In the genomic region with DNA sequence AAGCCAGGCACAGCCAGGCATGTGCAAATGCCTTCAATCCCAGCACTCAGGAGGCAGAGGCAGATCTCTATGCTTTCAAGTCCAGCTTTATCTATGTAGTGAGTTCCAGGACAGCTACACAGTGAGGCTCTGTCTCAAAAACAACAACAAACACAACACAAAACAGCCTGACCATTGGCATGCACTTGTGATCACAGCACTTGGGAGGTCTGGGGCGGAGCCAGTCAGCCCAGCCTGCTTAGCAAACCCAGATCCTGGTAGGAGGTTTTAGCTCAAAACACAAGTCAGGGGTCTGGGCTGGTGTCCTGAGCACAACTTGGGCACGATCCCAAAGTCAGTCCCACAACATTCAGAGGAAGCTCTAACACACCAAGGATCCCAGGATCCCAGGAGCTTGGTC, we compare ENCODE assay signal across 27 mouse cellular contexts. TPM values are rescaled to one million over a fixed set of nuclear protein-coding genes. Genes with fewer than 3 reads are reported as not detected.
DNase-seq lines count a peak whose midpoint lies in the region; ATAC-seq lines count a peak whose summit lies in the region.
"Had no signal": no experiment of that assay in that cellular context is flagged by ENCODE, and none has a peak within 500 bp of the region (broad histone marks: within the 10 kb centered on the region; RNA-seq: fewer than 3 reads in every experiment).

No protein-coding gene starts in this region.

- no peak overlapping the region for H3K4me3 ChIP-seq in heart, embryonic 13.5 days
- H3K4me3 ChIP-seq in lung, embryonic 16.5 days (ENCODE audit: low read length), result no peak overlapping the region
- H3K4me3 ChIP-seq in embryonic facial prominence, embryonic 10.5 days, result no peak overlapping the region
- H3K4me3 ChIP-seq: forebrain, embryonic 10.5 days; hindbrain, embryonic 13.5 days; intestine, embryonic 15.5 days; left cerebral cortex, adult 2 months; limb, embryonic 15.5 days; megakaryocyte, embryonic 14.5 days had no signal

- DNase-seq in embryo, embryonic 10 days (ENCODE audit: low spot score), result peak; percentile 18
- DNase-seq in embryo, embryonic 11 days, result no peak
- DNase-seq in heart, postnatal 36 days, result no peak
- no peak for DNase-seq in lung, adult 18-20 months
- peak; percentile 6 for DNase-seq in embryonic facial prominence, embryonic 10.5 days (ENCODE audit: low spot score)
- DNase-seq: adrenal gland, postnatal 14 days; cerebellum, adult 8-10 months; gastrocnemius, postnatal 25 days; kidney, adult 8-10 months; kidney, postnatal 10 days; left cerebral cortex, postnatal 4 days; right cerebral cortex, postnatal 14 days; thymus, adult 2 months; thymus, postnatal 4 days had no signal

- WGBS in heart, embryonic 13.5 days, result 59% methylated on average over 2 of the region's 2 CpGs
- 53% methylated on average over 2 of the region's 2 CpGs for WGBS in lung, embryonic 16.5 days
- WGBS in embryonic facial prominence, embryonic 10.5 days, result 63% methylated on average over 2 of the region's 2 CpGs

- H3K9me3 ChIP-seq in heart, embryonic 13.5 days, result no peaks in the 10 kb centered on the region
- H3K9me3 ChIP-seq in lung, embryonic 16.5 days (ENCODE audit: control insufficient read depth, low read length), result no peaks in the 10 kb centered on the region
- no peaks in the 10 kb centered on the region for H3K9me3 ChIP-seq in embryonic facial prominence, embryonic 10.5 days
- H3K9me3 ChIP-seq: forebrain, embryonic 10.5 days; hindbrain, embryonic 13.5 days; intestine, embryonic 15.5 days; limb, embryonic 15.5 days; megakaryocyte, embryonic 14.5 days had no signal

- intact Hi-C loops in heart, postnatal 36 days (cut with DNase I), result loop anchor here (5.0 kb wide), 1 partner anchor 93 kb away; no protein-coding TSS in a partner anchor

- H3K4me1 ChIP-seq in heart, embryonic 13.5 days, result peaks cover 32% of the 10 kb centered on the region
- H3K4me1 ChIP-seq in lung, embryonic 16.5 days (replicated peaks; ENCODE audit: control insufficient read depth, insufficient read depth, low read length), result peaks cover 7% of the 10 kb centered on the region; the same call in 1 of the 2 replicates
- peaks cover 21% of the 10 kb centered on the region for H3K4me1 ChIP-seq in embryonic facial prominence, embryonic 10.5 days
- H3K4me1 ChIP-seq: intestine, embryonic 15.5 days; limb, embryonic 15.5 days had no signal

- no peak overlapping the region for H3K4me2 ChIP-seq in heart, embryonic 13.5 days
- H3K4me2 ChIP-seq in lung, embryonic 16.5 days (ENCODE audit: low read depth, low read length), result no peak overlapping the region
- H3K4me2 ChIP-seq: hindbrain, embryonic 13.5 days; intestine, embryonic 15.5 days; limb, embryonic 15.5 days had no signal

- H3K9ac ChIP-seq in heart, embryonic 13.5 days, result peak overlapping the region; percentile 19; the same call in 1 of the 2 replicates
- no peak overlapping the region for H3K9ac ChIP-seq in lung, embryonic 16.5 days (ENCODE audit: low read length)
- H3K9ac ChIP-seq: hindbrain, embryonic 13.5 days; intestine, embryonic 15.5 days; limb, embryonic 15.5 days; liver, embryonic 14.5 days had no signal

- ATAC-seq in heart, embryonic 13.5 days (ENCODE audit: extremely low read depth, insufficient number of reproducible peaks, low FRiP score, low TSS enrichment), result no peak
- ATAC-seq in lung, embryonic 16.5 days (ENCODE audit: low read depth), result 0 out of 2 replicates have a peak, but pooled peaks have one; percentile 43
- ATAC-seq: intestine, embryonic 15.5 days; lung, postnatal 0 days had no signal

- H3K27ac ChIP-seq in heart, embryonic 13.5 days (replicated peaks), result peak overlapping the region; percentile 43; the same call in 1 of the 2 replicates
- no peak overlapping the region for H3K27ac ChIP-seq in lung, embryonic 16.5 days (ENCODE audit: low read length)
- no peak overlapping the region for H3K27ac ChIP-seq in embryonic facial prominence, embryonic 10.5 days (replicated peaks)
- H3K27ac ChIP-seq: forebrain, embryonic 10.5 days; hindbrain, embryonic 13.5 days; intestine, embryonic 15.5 days; limb, embryonic 15.5 days; liver, embryonic 14.5 days; stomach, postnatal 0 days had no signal

- no peaks in the 10 kb centered on the region for H3K36me3 ChIP-seq in heart, embryonic 13.5 days
- H3K36me3 ChIP-seq in lung, embryonic 16.5 days (ENCODE audit: control insufficient read depth, insufficient read depth, low read length), result no peaks in the 10 kb centered on the region
- H3K36me3 ChIP-seq in embryonic facial prominence, embryonic 10.5 days (replicated peaks), result no peaks in the 10 kb centered on the region
- H3K36me3 ChIP-seq: forebrain, embryonic 10.5 days; hindbrain, embryonic 13.5 days; intestine, embryonic 15.5 days; limb, embryonic 15.5 days had no signal

- H3K27me3 ChIP-seq in heart, embryonic 13.5 days (replicated peaks), result no peaks in the 10 kb centered on the region
- no peaks in the 10 kb centered on the region for H3K27me3 ChIP-seq in lung, embryonic 16.5 days (ENCODE audit: control insufficient read depth, insufficient read depth, low read depth, low read length)
- H3K27me3 ChIP-seq in embryonic facial prominence, embryonic 10.5 days (replicated peaks; ENCODE audit: low read depth, poor library complexity, severe bottlenecking), result no peaks in the 10 kb centered on the region
- H3K27me3 ChIP-seq: hindbrain, embryonic 13.5 days; intestine, embryonic 15.5 days; limb, embryonic 15.5 days had no signal

RNA-seq across cellular contexts. Expression of a gene that starts 18.2 kb away (rescaled TPM):
- 0.36 TPM in 1 of 2 replicates, not detected in the other for polyA plus RNA-seq in heart, embryonic 13.5 days (2015; fragmentation: Nextera tagmentation; extraction: Ambion mirVana)
- not detected for total RNA-seq in heart, postnatal 36 days (2021)
- 0.38 TPM in 1 of 2 replicates, not detected in the other for polyA plus RNA-seq in lung, embryonic 16.5 days (2015; fragmentation: Nextera tagmentation; extraction: Ambion mirVana)
- polyA plus RNA-seq in embryonic facial prominence, embryonic 10.5 days (2016; fragmentation: Nextera tagmentation; extraction: Ambion mirVana), result 0.06 and 0.16 TPM in 2 replicates
- total RNA-seq: adrenal gland, postnatal 14 days; gastrocnemius, postnatal 25 days; monocyte, adult 5-6 weeks had no signal
- polyA plus RNA-seq: intestine, embryonic 15.5 days; limb, embryonic 15.5 days; liver, embryonic 14.5 days; neural tube, embryonic 11.5 days; stomach, postnatal 0 days had no signal

Comparison
In these comparisons a context has a peak if more than half of its experiments do, and no peak if none do; other contexts are left out.
1. DNase-seq: peak in embryo, embryonic 10 days (single experiment) and embryonic facial prominence, embryonic 10.5 days (single experiment); none in embryo, embryonic 11 days (single experiment), heart, postnatal 36 days (0 of 2) and lung, adult 18-20 months (0 of 2).